17 mouse cellular contexts compared by ENCODE assay signal in the genomic region with DNA sequence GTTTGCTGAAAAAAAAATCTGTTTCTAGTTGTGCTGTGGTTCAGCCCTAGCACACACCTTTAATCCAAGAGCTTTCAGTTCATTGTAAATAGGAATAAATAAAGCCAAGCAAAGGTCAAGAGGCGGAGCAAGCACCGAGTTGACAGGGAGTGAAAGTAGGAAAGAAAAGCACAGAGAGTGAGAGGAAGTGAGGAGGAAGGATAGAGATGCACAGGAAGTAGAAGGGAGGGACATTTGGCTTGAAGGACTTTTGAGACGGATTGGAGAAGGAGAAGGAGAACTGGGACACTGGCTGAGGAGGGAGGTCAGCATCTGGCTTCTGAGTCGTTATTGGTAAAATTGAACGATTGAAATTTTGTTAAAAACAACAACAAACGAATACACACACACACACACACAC.
"Had no signal": no experiment of that assay in that cellular context is flagged by ENCODE, and none has a peak within 500 bp of the region (broad histone marks: within the 10 kb centered on the region; RNA-seq: fewer than 3 reads in every experiment).

No protein-coding gene starts in this region.

- H3K9me3 ChIP-seq: lung, embryonic 15.5 days; midbrain, embryonic 13.5 days; midbrain, embryonic 15.5 days; neural tube, embryonic 12.5 days; stomach, embryonic 15.5 days had no signal

- H3K4me2 ChIP-seq: lung, embryonic 15.5 days; midbrain, embryonic 11.5 days; midbrain, embryonic 13.5 days; midbrain, embryonic 15.5 days; neural tube, embryonic 12.5 days; stomach, embryonic 15.5 days had no signal

- H3K27ac ChIP-seq: lung, embryonic 15.5 days; macrophage; midbrain, embryonic 13.5 days; midbrain, embryonic 15.5 days; neural tube, embryonic 12.5 days; stomach, embryonic 15.5 days; stomach, postnatal 0 days had no signal

- H3K4me1 ChIP-seq: lung, embryonic 15.5 days; megakaryocyte, embryonic 14.5 days; stomach, embryonic 15.5 days had no signal

- DNase-seq: lung, adult 2 months; lung, postnatal 14 days; lung, postnatal 36 days; right cerebral cortex, postnatal 14 days; thymus, adult 2 months; thymus, postnatal 25 days; thymus, postnatal 4 days had no signal

- ATAC-seq: lung, postnatal 0 days; midbrain, embryonic 13.5 days; midbrain, embryonic 15.5 days had no signal

- H3K27me3 ChIP-seq: lung, embryonic 15.5 days; megakaryocyte, embryonic 14.5 days; midbrain, embryonic 13.5 days; midbrain, embryonic 15.5 days; neural tube, embryonic 12.5 days; stomach, embryonic 15.5 days had no signal

- H3K4me3 ChIP-seq: lung, embryonic 15.5 days; megakaryocyte, embryonic 14.5 days; midbrain, embryonic 13.5 days; midbrain, embryonic 15.5 days; neural tube, embryonic 12.5 days; stomach, embryonic 15.5 days had no signal

- H3K9ac ChIP-seq: lung, embryonic 15.5 days; midbrain, embryonic 13.5 days; midbrain, embryonic 15.5 days; neural tube, embryonic 12.5 days; stomach, embryonic 15.5 days had no signal

- H3K36me3 ChIP-seq: lung, embryonic 15.5 days; midbrain, embryonic 13.5 days; midbrain, embryonic 15.5 days; neural tube, embryonic 12.5 days; stomach, embryonic 15.5 days had no signal
